Mouse (Mus musculus): ENCODE measurements around the gene Trappc5. TPM values are rescaled to one million over a fixed set of nuclear protein-coding genes. Genes with fewer than 3 reads are reported as not detected.

Gene Trappc5
- polyA plus RNA-seq (2016; fragmentation: Nextera tagmentation; extraction: Ambion mirVana): 43.3 and 46.3 TPM in 2 replicates

- Histone ChIP-seq H3K27ac (peak within 1 kb of the TSS; percentile 85), H3K9me3 (replicated peaks) (no peaks in the 10 kb centered on the region), H3K4me2 (replicated peaks) (peak within 1 kb of the TSS; percentile 85), H3K27me3 (no peaks in the 10 kb centered on the region), H3K36me3 (peaks cover 28% of the 10 kb centered on the region), H3K4me1 (peaks cover 13% of the 10 kb centered on the region), H3K9ac (peak within 1 kb of the TSS; percentile 96), H3K4me3 (peak within 1 kb of the TSS; percentile 89)
- WGBS: 1% methylated on average over 61 of the region's 61 CpGs
- ATAC-seq (ENCODE audit: low FRiP score): peak; percentile 87
Observed at GRCm38 (mm10) chr8:3676131-3676992, at the start of gene Trappc5. Gene Trappc5, plus strand, starts transcription at chr8:3676299.

- Histone ChIP-seq H3K27ac (no peak overlapping the region), H3K4me3 (no peak overlapping the region), H3K9me3 (replicated peaks) (no peaks in the 10 kb centered on the region), H3K4me2 (replicated peaks) (no peak overlapping the region), H3K36me3 (no peaks in the 10 kb centered on the region), H3K27me3 (peaks cover 20% of the 10 kb centered on the region), H3K9ac (no peak overlapping the region), H3K4me1 (peaks cover 12% of the 10 kb centered on the region)
- WGBS: 62% methylated on average over 5 of the region's 5 CpGs
- ATAC-seq (ENCODE audit: low FRiP score): no peak
Observed at GRCm38 (mm10) chr8:3626971-3627370, 49.1 kb upstream of the Trappc5 start.

GRCm38 (mm10) chr8:3628014-3628413 is 48.1 kb upstream of the Trappc5 start:
- H3K36me3 ChIP-seq: no peaks in the 10 kb centered on the region
- H3K4me1 ChIP-seq: peaks cover 7% of the 10 kb centered on the region; the same call in 1 of the 2 replicates
- no peak overlapping the region for H3K4me2 ChIP-seq (replicated peaks)
- H3K27ac ChIP-seq: no peak overlapping the region
- 26% methylated on average over 5 of the region's 5 CpGs for WGBS
- H3K27me3 ChIP-seq: peaks cover 20% of the 10 kb centered on the region
- ATAC-seq (ENCODE audit: low FRiP score): no peak
- no peak overlapping the region for H3K9ac ChIP-seq
- no peaks in the 10 kb centered on the region for H3K9me3 ChIP-seq (replicated peaks)
- no peak overlapping the region for H3K4me3 ChIP-seq

GRCm38 (mm10) chr8:3630647-3631477 is 45.2 kb upstream of the Trappc5 start, which contains the start of gene Stxbp2:
Gene Stxbp2, plus strand, starts transcription at chr8:3630955.
- peak within 1 kb of the TSS; percentile 59 for H3K9ac ChIP-seq
- peak within 1 kb of the TSS; percentile 85 for H3K4me2 ChIP-seq (replicated peaks)
- H3K27ac ChIP-seq: no peak within 1 kb of the TSS
- 6% methylated on average over 47 of the region's 47 CpGs for WGBS
- no peaks in the 10 kb centered on the region for H3K36me3 ChIP-seq
- H3K4me3 ChIP-seq: peak within 1 kb of the TSS; percentile 47
- peaks cover 7% of the 10 kb centered on the region; the same call in 1 of the 2 replicates for H3K4me1 ChIP-seq
- peak; percentile 70 for ATAC-seq (ENCODE audit: low FRiP score)
- no peaks in the 10 kb centered on the region for H3K9me3 ChIP-seq (replicated peaks)
- peaks cover 20% of the 10 kb centered on the region for H3K27me3 ChIP-seq

- Histone ChIP-seq H3K4me3 (peak overlapping the region; percentile 47), H3K36me3 (no peaks in the 10 kb centered on the region), H3K27ac (no peak overlapping the region), H3K4me2 (replicated peaks) (peak overlapping the region; percentile 85), H3K9ac (peak overlapping the region; percentile 59), H3K27me3 (peaks cover 20% of the 10 kb centered on the region), H3K4me1 (peaks cover 7% of the 10 kb centered on the region; the same call in 1 of the 2 replicates), H3K9me3 (replicated peaks) (no peaks in the 10 kb centered on the region)
- 19% methylated on average over 8 of the region's 8 CpGs for WGBS
- no peak; the same call in 1 of the 2 replicates for ATAC-seq (ENCODE audit: low FRiP score)
Observed at GRCm38 (mm10) chr8:3631478-3631875, 44.6 kb upstream of the Trappc5 start.

- 29% methylated on average over 5 of the region's 5 CpGs for WGBS
- Histone ChIP-seq H3K4me1 (no peaks in the 10 kb centered on the region), H3K27me3 (no peaks in the 10 kb centered on the region), H3K36me3 (no peaks in the 10 kb centered on the region), H3K9me3 (replicated peaks) (no peaks in the 10 kb centered on the region), H3K4me2 (replicated peaks) (no peak overlapping the region), H3K4me3 (no peak overlapping the region), H3K9ac (no peak overlapping the region), H3K27ac (no peak overlapping the region)
- ATAC-seq (ENCODE audit: low FRiP score): no peak
Observed at GRCm38 (mm10) chr8:3645804-3646203, 30.3 kb upstream of the Trappc5 start.

GRCm38 (mm10) chr8:3646824-3647531 is 29.1 kb upstream of the Trappc5 start:
- no peaks in the 10 kb centered on the region for H3K27me3 ChIP-seq
- no peak overlapping the region for H3K4me2 ChIP-seq (replicated peaks)
- no peaks in the 10 kb centered on the region for H3K9me3 ChIP-seq (replicated peaks)
- H3K4me1 ChIP-seq: no peaks in the 10 kb centered on the region
- WGBS: 84% methylated on average over 6 of the region's 6 CpGs
- no peaks in the 10 kb centered on the region for H3K36me3 ChIP-seq
- no peak overlapping the region for H3K4me3 ChIP-seq
- H3K9ac ChIP-seq: no peak overlapping the region
- no peak overlapping the region for H3K27ac ChIP-seq
- no peak for ATAC-seq (ENCODE audit: low FRiP score)

- ATAC-seq (ENCODE audit: low FRiP score): no peak
- H3K4me3 ChIP-seq: no peak overlapping the region
- no peaks in the 10 kb centered on the region for H3K36me3 ChIP-seq
- no peak overlapping the region for H3K4me2 ChIP-seq (replicated peaks)
- no peaks in the 10 kb centered on the region for H3K27me3 ChIP-seq
- WGBS: 77% methylated on average over 4 of the region's 4 CpGs
- H3K4me1 ChIP-seq: no peaks in the 10 kb centered on the region
- no peaks in the 10 kb centered on the region for H3K9me3 ChIP-seq (replicated peaks)
- no peak overlapping the region for H3K27ac ChIP-seq
- H3K9ac ChIP-seq: no peak overlapping the region
Observed at GRCm38 (mm10) chr8:3647561-3647960, 28.5 kb upstream of the Trappc5 start.

- no peak overlapping the region for H3K9ac ChIP-seq
- no peaks in the 10 kb centered on the region for H3K36me3 ChIP-seq
- no peak overlapping the region for H3K4me2 ChIP-seq (replicated peaks)
- no peaks in the 10 kb centered on the region for H3K9me3 ChIP-seq (replicated peaks)
- ATAC-seq (ENCODE audit: low FRiP score): no peak
- no peak overlapping the region for H3K4me3 ChIP-seq
- WGBS: 64% methylated on average over 2 of the region's 2 CpGs
- no peaks in the 10 kb centered on the region for H3K27me3 ChIP-seq
- H3K27ac ChIP-seq: no peak overlapping the region
- H3K4me1 ChIP-seq: no peaks in the 10 kb centered on the region
Observed at GRCm38 (mm10) chr8:3648268-3648667, 27.8 kb upstream of the Trappc5 start.

GRCm38 (mm10) chr8:3648990-3649389 is 27.1 kb upstream of the Trappc5 start:
- Histone ChIP-seq H3K9me3 (replicated peaks) (no peaks in the 10 kb centered on the region), H3K4me2 (replicated peaks) (no peak overlapping the region), H3K4me1 (no peaks in the 10 kb centered on the region), H3K27me3 (no peaks in the 10 kb centered on the region), H3K27ac (no peak overlapping the region), H3K4me3 (no peak overlapping the region), H3K9ac (no peak overlapping the region), H3K36me3 (no peaks in the 10 kb centered on the region)
- ATAC-seq (ENCODE audit: low FRiP score): no peak
- WGBS: 36% methylated on average over 1 of the region's 1 CpGs

- ATAC-seq (ENCODE audit: low FRiP score): no peak
- Histone ChIP-seq H3K4me1 (peaks cover 7% of the 10 kb centered on the region), H3K4me3 (no peak overlapping the region), H3K9ac (no peak overlapping the region), H3K9me3 (replicated peaks) (no peaks in the 10 kb centered on the region), H3K27ac (no peak overlapping the region), H3K27me3 (no peaks in the 10 kb centered on the region), H3K4me2 (replicated peaks) (no peak overlapping the region), H3K36me3 (no peaks in the 10 kb centered on the region)
- WGBS: 66% methylated on average over 3 of the region's 3 CpGs
Observed at GRCm38 (mm10) chr8:3652845-3653244, 23.3 kb upstream of the Trappc5 start.
